Mouse (Mus musculus) inflammation-experienced regulatory T-cells, adult 6 months (primary cell): ENCODE results near the gene Mybbp1a. TPM values are rescaled to one million over a fixed set of nuclear protein-coding genes. Genes with fewer than 3 reads are reported as not detected.

Source experiments
- ATAC-seq: one replicate; pipeline ENCODE4 v1.8.0; 2017
- polyA plus RNA-seq, 3 experiments: library from polyadenylated mRNA; unstranded; fragments of 100-300 nt; shearing (Covaris generic); gene quantifications; one replicate each; pipeline ENCODE4 v1.2.1; 2017

The Mybbp1a gene
- polyA plus RNA-seq, 3 experiments from 2014 or later = 46.1 to 71.2 (median 64.1) TPM

- ATAC-seq = no peak
Observed at GRCm38 (mm10) chr11:72446311-72447105, 5.4 kb downstream of the Mybbp1a start.

GRCm38 (mm10) chr11:72447475-72447874 is 6.3 kb downstream of the Mybbp1a start:
- no peak for ATAC-seq

- ATAC-seq = no peak
Observed at GRCm38 (mm10) chr11:72452140-72452665, 11.0 kb downstream of the Mybbp1a start.

GRCm38 (mm10) chr11:72453105-72453953 is 12.2 kb downstream of the Mybbp1a start:
- ATAC-seq = no peak

- no peak for ATAC-seq
Observed at GRCm38 (mm10) chr11:72455694-72456093, 14.5 kb downstream of the Mybbp1a start.

- no peak for ATAC-seq
Observed at GRCm38 (mm10) chr11:72457995-72458496, 16.9 kb downstream of the Mybbp1a start.

- ATAC-seq = no peak
Observed at GRCm38 (mm10) chr11:72458502-72458901, 17.3 kb downstream of the Mybbp1a start.

- no peak for ATAC-seq
Observed at GRCm38 (mm10) chr11:72461500-72461981, 20.4 kb downstream of the Mybbp1a start.

GRCm38 (mm10) chr11:72464821-72465220 is 23.7 kb downstream of the Mybbp1a start:
- ATAC-seq = no peak

- no peak for ATAC-seq
Observed at GRCm38 (mm10) chr11:72465978-72466693, 25.0 kb downstream of the Mybbp1a start.

GRCm38 (mm10) chr11:72466694-72467507 is 25.7 kb downstream of the Mybbp1a start:
- no peak for ATAC-seq

GRCm38 (mm10) chr11:72468525-72468924 is 27.4 kb downstream of the Mybbp1a start:
- ATAC-seq = no peak

- no peak for ATAC-seq
Observed at GRCm38 (mm10) chr11:72469217-72469616, 28.1 kb downstream of the Mybbp1a start.

- no peak for ATAC-seq
Observed at GRCm38 (mm10) chr11:72470004-72470403, 28.8 kb downstream of the Mybbp1a start.

- ATAC-seq = no peak
Observed at GRCm38 (mm10) chr11:72471381-72471780, 30.2 kb downstream of the Mybbp1a start.

- no peak for ATAC-seq
Observed at GRCm38 (mm10) chr11:72473540-72473939, 32.4 kb downstream of the Mybbp1a start.

- no peak for ATAC-seq
Observed at GRCm38 (mm10) chr11:72474926-72475325, 33.8 kb downstream of the Mybbp1a start.

GRCm38 (mm10) chr11:72475408-72475807 is 34.3 kb downstream of the Mybbp1a start:
- no peak for ATAC-seq

- ATAC-seq = no peak
Observed at GRCm38 (mm10) chr11:72476074-72476625, 35.0 kb downstream of the Mybbp1a start.

GRCm38 (mm10) chr11:72477182-72477581 is 36.0 kb downstream of the Mybbp1a start:
- ATAC-seq = no peak

GRCm38 (mm10) chr11:72477653-72478052 is 36.5 kb downstream of the Mybbp1a start:
- ATAC-seq = no peak
